Mouse (Mus musculus) layer of hippocampus, postnatal 36 days (tissue): ENCODE measurements at regions not wholly inside any gene's neighbourhood (a gene's known extent, or its start where the extent isn't known, plus 50 kb on each side); places are given as distances from the start of the nearest gene placed in this dataset.

Experiments
- DNase-seq, 2 experiments: peaks; one replicate each; pipeline ENCODE4 v3.0.0; 2022

DNA sequence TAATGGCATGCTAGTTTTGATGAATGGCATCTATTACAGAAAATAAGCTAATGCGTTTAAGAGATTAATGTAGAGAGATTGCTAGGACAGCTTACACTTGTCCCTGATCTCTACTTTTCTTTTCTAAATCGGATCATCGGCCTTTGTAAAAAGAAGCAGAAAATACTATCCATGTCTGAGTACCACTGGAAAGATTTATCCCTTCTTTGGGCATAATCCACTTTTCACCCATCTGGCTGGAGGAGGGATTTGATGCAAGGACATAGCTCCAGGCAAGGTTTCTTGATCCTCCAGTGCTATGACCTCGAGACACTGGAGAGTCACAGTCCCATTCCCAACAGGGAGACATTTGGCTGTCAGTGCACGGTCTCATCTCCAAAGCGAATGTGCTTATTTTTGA is 166.6 kb upstream of the Gm9747 start:
- DNase-seq = no peak

DNA sequence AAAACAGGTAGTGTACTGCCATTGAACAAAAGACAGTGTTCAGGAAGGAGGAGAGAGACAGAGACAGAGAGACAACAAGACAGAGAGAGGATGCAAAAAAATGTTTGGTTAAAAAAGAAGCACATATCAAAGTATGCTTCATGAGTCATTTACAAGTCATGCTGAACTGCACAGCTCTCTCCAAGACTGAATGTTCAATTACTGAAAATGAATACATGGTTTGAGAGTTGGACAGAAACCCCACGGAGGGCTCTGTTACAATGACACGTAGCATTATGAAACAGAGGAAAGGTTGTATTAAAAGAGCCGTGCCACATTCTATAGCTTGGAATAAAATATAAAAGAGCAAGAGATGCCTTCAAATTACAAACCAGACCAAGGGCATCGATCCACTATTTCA is 164.3 kb upstream of the Gm9747 start:
- no peak for DNase-seq

DNA sequence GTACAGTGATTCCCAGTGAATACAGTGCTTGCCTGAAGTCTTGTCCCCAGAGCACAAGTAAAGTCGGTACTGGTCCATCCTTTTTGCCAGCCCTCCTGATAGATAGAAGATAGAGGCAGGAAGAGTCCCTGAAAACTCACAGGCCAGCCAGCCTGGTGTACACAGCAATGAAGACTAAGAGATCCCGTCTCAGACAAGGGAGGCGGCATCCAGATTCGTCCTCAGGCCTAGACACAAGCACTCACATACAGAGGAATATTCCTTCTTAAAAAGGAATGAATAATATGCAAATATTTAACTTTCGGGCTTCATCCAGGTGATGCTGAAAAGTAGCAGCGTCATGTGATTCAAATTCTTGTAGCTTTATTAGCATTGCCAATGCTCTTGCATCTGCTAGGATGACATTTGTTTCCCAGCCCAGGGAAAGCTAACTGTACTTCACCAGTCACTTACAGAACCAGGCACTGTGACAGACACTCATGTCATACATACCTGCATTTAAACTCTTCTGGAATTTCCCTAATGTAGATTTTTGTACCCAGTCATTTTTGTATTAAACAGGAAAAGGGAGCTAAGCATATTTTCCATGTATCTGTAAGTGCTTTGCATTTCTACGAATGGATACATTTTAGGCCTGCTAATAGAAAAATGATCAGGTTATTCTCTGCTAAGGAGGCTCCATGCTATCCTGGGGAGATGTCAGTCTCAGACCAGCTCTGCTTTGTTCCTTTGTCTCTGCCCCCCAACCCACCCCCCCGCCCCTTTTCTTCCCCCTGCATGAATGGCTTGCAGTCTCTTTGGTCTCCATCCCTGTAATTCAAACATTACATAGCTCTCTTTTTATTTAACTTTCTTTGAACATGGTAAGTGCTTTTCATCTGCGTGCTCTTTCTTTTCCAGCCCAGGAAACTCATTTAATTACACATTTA is 162.5 kb upstream of the Gm9747 start:
- DNase-seq = no peak

GRCm38 (mm10) chr1:82089136-82089839 is 143.6 kb upstream of the Gm9747 start:
- no peak for DNase-seq

DNA sequence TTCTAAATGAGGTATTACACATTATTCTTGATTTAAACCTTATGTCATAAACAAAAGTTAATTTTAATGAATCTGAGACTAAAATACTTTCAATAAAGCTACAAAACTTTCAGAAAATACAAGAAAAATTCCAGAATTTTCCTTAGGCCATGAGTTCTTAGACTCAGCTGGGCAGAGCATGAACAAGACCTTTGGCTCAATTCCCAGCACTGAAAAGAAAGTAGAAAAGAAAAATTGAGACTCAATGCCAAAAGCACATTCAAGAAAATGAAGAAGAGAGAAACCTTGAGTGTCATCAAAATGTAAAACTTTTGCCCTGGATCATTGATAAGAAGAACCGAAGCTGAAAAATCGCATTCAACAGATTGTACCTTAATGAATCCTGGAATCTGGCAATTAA is 137.8 kb upstream of the Gm9747 start:
- DNase-seq = no peak

- DNase-seq = no peak
These were observed 126.2 kb upstream of the Gm9747 start for GRCm38 (mm10) chr1:82106756-82107155.

DNA sequence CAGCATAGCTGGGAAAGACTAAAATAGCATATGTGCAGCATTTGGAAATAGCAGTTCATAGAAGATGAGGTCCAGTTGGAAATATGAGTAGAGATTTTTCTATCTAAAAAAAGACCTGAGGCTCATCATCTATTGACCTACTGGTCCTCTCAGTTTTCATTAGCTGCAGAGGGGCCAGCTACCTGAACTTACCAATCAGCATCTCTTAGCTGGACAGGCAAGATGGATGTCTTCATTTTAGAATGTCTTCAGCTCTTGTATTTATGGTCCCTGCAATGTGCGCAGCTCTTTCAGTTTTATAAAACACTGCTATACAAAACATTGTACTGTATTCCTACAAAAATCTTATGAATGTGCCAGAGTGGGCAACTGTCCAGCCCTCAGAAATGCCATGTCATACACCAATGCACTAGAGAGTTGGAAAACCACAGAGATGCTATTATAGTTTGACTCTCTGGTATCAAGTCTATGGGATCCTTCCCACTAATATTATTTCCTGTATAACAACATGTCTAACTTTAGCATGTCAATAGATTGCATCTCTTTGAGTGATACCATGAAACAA is 122.8 kb upstream of the Gm9747 start:
- DNase-seq = no peak

DNA sequence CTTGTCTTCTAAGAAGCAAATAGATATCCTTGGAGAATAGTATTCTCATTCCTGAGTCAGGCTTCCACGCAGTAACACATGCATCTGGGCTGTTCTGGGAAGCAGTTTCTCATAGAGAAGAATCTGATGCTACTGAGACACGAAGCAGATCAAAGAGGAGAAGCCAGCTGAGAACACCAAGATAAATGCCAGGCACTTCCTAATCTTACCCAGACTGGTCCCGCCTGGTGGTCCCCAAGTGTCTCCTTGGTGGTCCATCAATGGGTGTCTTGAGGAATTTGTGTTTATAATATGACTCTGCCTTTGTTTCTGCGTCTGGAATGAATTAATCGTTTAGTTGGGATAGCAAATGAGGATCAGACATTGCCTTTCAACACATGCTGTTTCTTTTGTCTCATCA is 120.5 kb upstream of the Gm9747 start:
- no peak for DNase-seq

GRCm38 (mm10) chr1:82124503-82124902 is 108.4 kb upstream of the Gm9747 start:
- DNase-seq = no peak

GRCm38 (mm10) chr1:82129700-82130275 is 103.1 kb upstream of the Gm9747 start:
- no peak for DNase-seq

DNA sequence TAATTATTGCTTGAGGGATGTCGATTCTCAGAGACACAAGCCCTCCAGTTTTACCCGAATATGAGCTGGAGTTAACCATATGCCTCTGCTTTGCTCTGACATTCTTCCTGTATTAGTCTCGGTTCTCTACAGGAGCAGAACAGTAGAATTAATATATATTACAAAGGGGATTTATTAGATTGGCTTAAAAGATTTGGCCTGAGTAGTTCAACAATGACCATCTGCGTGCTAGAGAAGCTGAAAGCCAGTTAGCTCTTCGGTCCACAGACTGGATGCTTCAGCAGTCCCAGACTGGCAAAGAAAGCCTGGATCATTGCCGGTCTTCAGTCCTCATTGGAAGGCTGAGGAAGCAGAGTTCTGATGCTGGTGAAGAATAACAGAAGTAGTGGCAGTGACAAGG is 100.4 kb upstream of the Gm9747 start:
- no peak for DNase-seq

- DNase-seq = no peak
These were observed 98.0 kb upstream of the Gm9747 start for GRCm38 (mm10) chr1:82134938-82135337.

- DNase-seq = no peak
These were observed 97.1 kb upstream of the Gm9747 start for GRCm38 (mm10) chr1:82135761-82136331.

DNA sequence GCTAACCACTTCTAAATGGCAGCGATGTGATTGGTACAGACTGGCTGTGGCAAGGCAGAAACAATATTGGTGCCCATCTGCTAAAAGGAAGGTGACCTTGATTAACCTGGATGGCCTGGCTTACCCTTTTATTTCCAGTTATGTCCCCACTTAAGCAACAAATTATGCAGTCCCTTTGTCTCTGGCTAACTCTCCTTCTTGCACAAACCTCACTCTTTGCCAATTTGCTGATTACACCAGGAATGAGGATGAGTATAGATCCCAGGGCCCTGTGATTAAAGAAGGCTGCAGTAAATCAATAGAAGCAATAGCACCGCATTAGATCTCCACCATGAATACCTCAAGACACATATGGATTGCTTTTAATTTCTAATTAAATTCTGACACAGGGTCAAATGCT is 87.7 kb upstream of the Gm9747 start:
- no peak for DNase-seq

GRCm38 (mm10) chr1:82150219-82151128 is 82.4 kb upstream of the Gm9747 start:
- DNase-seq = peak; percentile 18 to 22

DNA sequence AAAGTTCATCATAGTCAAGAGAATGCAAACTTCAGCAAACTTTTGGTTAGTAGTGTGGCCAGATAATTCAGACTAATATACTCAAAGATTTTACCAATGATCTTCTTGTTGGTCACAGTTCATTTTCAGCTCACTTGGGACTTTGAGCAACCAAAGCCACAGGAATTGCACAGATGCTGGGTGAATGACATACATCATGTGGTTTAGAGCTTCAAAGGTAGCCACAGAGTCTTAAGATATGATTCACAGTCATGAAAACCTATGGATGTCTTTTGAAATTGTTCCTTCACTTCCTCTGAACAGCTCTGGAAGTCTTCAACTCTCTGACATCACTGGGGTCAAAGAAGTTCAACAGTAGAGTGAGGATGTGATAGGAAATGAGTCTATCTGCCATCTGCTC is 77.0 kb upstream of the Gm9747 start:
- no peak for DNase-seq

DNA sequence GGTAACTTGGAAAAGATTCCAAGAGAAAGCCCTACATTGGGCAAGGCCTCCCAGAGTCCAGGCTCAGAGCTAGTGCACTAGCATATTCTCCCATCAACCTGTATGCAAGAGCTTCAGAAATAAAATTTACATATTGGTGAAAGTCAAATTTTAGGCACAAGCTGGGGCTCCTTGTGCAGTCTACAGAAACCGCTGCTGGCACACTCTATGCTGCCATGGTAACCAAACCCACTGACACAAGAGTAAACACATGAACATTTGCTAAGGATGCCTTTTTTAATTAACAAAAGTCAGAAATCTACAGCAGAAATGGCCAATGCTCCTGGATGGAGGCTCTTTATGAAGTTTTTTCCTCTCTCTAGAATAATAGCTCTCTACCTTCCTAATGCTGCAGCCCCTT is 75.9 kb upstream of the Gm9747 start:
- DNase-seq = peak; percentile 44 to 50

DNA sequence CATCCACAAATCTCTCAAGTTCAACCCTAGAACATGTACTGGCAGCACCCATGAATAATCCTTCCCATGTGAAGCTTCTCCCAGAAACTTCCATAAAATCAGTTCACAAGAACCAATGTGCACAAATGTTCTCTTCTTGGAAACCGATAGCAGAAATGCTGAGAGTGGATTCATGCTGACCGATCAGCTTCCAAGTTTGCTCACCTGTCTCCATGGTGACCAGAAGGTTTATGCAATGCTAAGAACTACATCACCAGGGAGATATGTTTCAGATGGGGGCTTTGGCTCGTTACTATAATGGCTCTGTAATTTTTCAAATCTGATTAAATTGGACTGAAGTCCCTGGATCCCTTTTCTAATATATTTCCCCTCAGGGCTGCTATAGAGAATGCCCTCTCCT is 74.4 kb upstream of the Gm9747 start:
- no peak for DNase-seq

DNA sequence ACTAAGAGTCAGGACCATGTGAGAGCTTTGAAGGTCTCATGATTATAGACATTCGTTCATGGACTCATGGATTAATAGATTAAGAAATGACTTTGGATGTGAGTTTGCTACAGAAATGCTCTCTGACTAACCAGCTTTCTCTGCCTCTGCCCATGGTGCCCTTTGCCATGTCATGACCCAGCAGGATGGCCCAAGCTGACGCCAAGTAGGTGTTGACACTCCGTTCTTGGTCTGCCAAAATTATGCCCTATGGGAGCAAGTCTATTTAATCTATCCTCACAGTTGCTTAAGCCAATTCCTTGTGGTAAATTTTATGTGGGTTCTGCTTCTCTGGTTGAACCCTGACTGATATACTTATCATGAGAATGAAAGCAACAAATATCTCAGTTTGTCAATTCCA is 73.7 kb upstream of the Gm9747 start:
- no peak for DNase-seq

DNA sequence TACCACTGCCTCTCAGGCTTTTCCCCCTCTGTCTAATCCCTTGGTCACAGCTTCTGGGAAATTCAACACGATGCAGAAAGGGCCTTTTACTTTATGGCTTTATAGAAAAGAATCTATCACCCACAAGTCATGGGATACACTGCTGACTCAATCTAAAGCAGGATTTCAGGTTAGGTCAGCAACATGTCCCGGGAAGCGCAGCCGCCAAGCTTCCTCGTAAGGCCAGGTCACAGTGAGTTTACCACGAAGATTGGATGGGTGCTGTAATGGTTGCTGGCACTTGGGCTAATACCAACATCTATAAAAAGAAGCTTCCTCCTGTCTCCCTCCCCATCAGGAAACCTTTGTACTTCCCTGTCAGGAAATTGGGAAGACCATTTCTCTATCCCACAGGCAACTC is 70.0 kb upstream of the Gm9747 start:
- no peak for DNase-seq

DNA sequence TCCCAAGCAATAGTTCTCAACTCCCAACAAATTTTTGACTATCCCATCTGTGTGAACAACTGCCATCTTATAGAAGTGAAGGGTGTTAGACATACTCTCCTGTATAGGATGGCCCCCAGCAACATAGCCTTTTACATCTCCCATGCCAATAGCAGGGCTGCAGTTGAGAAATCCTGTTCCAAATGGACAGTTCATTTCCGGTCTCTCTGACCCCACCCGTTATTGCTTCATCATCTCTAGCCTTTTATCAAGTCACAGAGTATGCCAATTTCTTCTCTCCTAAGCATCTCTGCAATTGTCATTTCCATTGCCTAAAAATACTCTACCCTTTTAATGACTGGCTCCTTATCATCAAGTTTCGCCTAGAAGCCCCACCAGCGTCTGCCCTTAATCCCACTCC is 64.8 kb upstream of the Gm9747 start:
- DNase-seq = no peak

GRCm38 (mm10) chr1:82168949-82169348 is 64.0 kb upstream of the Gm9747 start:
- DNase-seq = no peak
